Mouse (Mus musculus) thymus, adult 18-20 months (tissue): Measurements from ENCODE around the gene Shank2.

Experiments used
- DNase-seq, 2 experiments: peaks; one replicate each; pipeline ENCODE4 v3.0.0; 2022; ENCODE audit warnings: mixed read lengths in 2 of 2

Shank2 gene

DNA sequence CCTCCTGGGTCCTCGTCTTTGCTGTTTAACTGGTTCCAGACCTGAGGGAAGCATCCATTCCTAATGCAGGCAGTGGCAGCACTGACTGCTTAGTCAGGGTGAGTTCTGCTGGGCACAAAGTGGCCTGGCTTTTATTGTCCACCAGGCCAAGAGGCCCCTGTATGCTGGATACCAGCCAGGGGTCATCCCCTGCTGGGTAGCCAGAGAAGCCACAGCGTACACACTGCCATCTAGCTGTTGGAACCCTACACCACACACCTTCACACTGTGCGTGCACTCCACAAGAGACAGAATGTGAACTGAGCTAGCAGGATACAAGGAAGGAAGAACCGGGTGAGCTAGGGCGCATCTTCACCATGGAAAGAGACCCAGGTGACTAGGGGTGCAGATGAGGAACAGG is 233.1 kb downstream of the Shank2 start:
- DNase-seq, result no peak

DNA sequence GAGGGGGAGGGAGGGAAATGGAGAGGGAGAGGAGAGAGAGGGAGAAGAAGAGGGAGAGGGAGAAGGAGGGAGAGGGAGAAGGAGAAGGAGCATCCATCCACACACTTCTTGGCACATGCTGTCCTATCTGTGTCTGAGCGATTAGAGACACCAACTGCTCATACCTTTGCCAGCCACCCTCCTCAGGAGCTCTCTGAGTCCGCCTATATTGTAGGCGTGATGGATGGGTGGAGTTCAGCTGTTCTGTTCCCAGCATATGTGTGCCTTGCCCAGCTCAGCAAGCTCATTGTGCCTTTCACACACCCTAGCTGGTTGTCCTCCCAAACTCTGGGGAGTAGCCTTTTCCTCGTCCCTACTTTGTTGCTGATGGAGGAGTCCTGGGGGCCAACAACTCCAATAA is 233.8 kb downstream of the Shank2 start:
- no peak for DNase-seq

DNA sequence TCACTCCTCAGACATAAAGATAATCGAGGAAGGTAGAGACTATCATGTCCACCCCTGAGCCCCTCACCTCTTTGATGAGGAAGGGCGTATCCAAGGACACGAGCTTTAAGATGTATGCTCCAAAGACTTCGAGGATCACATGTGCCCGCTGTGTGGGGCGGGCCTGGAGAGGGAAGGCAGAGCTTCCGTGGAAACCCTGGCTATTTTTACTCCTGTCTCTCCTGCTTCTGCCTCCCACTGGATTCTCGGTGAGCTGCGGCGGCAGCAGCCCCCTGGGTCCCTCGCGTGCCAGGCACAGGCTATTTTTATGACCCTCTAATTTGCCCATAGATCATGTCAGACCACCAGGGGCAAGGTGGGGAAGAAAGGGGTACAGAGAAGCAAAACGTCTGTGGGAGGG is 235.1 kb downstream of the Shank2 start:
- no peak for DNase-seq

DNA sequence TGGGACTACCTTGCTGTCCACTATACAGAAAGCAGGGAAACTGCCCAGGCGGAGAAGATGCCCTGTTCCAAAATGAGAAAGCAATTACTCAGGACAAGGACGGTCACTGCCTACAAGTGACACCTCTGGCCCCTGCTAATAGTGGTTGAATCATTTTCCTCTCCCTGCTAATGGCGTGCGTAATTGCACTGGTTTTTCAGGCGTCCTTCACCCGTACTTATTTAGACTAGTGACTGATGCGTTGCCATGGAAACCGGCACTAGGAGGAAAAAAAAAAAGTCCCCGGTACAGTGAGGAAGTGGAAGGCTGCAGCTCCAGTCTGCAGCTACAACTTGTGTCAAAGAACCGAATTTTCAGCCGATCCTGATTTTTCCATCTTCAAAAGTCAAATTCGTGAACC is 236.7 kb downstream of the Shank2 start:
- DNase-seq, result no peak

DNA sequence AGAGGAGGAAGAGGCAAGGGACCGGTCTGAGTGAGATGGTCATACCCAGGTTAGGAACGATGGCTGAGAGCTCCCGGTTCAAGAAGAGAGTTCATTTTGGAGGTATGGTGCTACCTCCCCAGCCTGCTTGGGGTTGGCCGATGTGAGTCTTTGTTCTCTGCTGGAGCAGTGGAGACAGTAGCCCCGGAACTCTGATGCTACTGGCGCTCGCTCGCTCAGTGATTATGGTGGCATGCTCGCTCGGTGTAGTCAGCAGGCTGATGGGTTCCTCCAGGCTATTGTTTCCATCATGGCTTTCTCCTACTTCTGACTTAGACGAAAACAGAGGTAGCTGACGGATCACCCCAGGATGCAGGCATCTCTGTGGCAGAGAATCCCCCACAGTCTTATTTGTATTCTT is 237.3 kb downstream of the Shank2 start:
- DNase-seq, result no peak

DNA sequence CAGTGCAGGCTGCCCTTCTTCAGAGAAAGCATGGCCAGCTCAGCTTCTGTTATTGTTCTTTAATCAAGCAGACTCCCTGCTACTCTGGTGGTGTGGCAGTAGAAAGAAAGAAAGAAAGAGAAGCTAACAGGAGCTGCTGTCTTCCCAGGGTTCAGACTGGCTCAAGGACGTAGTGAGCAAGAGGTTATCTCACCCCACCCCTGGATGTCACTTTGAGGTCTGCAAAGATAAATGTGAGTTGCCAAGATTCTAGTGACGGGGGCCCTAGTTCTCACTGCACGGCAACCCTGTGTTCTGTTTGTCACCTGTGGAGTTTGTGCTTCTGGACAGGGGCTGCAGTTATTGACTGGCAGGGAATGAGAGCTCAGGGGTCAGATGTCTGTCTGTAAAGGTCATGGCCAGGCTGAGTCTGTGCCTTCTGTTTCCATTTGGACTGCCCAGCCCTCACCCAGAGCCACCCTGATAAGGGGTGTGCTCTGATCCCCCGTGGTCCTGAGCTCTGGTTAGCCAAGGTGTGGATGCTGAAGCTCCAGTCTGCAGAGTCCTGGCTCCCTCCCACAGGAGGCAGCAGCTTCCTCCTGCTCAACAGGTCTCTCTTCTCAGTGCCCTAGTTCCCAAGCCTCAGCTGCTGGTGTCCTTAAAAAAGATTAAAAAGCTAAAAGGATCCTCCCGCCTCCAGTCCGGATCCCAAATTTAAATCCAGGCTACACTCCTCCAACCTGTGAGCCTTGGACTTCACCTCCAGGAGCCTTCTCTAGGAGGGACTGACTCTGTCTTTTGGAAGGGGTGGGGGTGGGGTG is 238.0 kb downstream of the Shank2 start:
- DNase-seq, result no peak

DNA sequence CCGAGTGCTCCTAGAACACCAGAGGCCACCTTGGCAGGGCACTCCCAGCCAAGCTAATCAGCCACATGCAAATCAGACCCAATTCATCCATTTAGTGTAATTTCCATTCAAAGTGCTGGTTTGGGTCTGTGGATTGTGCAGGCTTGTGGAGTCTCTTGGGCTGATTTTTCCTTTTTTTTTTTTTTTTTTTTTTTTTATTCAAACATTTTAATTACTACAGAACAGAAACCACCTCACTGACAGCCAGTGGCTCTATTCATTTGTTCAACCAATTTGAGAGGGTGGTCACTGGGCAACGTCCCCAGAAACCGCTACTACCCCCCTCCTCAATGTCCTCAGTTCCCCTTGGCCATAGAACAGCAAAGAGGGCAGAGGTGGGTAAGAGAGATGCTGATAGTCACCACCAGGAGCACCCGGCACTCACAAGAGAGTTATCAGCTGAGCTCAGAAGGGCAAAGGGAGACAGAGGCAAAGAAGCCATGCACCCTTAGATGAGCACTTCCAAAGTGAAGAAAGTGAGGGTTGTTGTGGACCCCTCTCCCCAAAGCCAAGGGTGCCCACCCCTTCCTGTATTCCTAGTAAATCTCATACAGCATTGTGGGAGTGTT is 239.1 kb downstream of the Shank2 start:
- DNase-seq, result no peak

DNA sequence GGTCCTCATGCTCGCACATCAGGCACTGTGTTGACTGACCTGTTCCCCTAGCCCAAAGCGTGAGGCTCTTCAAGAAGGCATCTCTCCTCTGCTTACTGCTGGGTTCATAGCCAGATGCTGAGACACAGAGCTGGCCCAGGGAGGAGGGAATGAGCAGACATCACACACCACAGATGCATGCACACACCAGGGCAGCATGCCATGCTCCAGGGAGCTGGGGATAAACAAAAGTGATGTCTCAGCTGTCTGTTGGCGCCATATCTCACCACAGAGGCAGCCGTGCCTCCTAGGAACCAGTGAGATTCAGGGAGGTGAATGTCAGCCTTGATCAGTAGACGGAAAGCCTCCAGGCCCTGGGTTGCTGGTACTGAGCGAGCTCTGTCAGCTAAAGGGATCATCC is 242.5 kb downstream of the Shank2 start:
- no peak for DNase-seq

DNA sequence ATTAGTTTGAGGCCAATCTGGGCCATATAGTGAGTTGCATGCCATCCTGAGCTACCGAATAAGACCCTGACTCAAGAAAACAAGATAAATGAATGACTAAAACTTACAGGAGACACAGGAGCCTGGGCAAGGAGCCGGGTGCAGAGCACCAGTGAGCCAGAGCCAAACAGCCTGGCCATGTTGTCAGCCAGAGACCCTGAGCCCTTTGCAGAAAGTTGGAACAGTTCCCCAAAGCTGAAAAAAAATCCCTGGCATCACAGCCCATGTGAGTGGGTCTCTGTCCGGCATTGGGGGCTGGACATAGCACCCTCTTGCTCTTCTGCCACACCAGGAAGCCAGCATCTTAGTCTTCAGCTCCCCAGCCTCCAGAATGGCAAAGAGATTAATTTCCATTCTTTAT is 244.5 kb downstream of the Shank2 start:
- no peak for DNase-seq

DNA sequence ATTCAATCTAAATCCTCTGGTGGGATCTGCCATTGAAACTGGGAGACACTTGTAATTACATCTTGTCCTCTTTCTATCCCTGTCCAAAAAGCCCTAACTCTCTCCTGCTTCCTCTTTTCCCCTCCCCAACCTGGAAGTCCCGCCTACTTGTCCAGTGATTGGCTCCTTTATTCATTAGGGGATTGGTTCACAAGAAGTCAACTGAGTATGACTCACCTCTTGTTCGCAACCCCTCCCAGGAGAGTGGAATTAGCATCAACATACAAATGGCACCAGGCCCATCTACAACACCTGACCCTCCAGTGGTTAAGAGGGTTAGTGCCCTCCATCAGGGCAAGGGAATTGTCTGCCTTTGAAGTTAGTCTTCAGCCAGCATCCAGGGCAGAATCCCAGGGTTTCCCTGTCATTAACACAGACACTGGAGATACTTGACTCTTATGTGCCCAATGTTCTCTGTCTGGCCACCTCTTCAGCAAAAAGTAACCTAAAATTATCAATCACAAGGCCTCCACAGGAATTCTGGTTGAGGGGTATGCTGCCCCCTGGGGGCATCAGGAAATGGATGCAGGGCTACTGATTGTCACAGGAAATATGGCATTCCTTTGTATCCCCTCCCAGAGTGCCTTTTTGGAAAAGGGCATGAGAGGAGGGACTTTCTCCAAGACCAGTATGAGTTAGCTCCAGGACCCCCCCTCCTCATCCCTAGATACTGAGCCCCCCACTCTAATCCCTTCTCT is 247.1 kb downstream of the Shank2 start:
- no peak for DNase-seq

DNA sequence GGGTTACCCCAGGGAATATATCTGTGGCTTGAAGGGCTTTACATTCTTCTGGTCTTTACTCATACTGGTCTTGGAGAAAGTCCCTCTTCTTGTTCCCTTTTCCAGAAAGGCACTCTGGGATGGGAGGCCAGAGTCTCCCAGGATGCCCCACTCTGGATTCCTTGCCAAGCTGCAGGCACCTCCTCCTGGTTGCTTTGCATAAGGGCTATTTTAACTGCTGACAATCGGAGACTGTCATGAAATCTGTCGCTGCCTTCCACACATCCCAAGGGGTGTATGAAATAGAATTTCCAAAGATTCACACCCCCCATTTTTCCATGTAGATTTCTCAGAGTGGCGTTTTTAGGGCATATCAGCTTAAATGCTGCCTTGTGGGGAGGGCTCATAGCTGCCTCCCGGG is 249.1 kb downstream of the Shank2 start:
- no peak for DNase-seq

DNA sequence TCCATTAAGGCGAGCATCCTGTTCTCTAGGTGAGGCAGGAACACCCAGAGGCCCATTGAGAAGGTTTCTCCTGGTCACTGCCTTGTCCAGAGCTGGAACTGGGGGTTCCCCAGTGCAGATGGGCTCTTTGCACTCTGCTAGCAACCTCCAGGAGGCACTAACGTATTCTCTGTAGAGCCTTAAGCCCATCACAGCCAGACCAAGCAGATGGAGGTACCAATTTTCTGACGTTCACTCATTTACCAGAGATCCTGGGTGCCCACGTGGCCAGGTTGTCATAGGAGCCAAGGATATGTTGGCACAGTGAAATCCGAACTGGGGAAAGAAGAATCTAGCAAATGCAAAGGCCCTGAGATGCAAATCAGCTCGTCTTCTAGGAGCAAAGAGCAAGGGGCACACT is 249.5 kb downstream of the Shank2 start:
- DNase-seq, result no peak

DNA sequence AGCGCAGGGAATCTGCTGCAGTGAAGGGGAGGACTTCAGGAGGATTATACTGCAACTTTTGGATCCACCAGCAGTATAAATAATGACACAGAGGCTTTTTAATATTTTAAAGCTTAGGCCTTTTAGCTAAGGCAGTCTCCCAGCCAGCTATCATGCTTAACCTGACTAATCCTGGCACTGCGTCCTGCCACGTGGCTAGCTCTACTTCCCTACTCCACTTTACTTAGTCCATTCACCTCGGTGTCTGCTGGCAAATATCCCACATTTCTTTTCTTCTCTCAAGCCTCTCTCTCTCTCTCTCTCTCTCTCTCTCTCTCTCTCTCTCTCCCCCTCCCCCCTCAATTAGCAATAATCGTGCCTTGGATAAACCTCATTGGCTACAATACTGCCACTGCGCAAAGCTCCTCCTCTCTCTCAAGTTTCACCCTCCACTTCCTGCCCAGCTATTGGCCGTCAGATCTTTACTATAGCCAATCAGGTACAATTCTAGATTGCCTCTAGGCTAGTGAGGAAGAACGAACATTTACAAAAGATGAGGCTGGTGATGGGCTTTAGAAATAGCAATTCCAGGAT is 253.0 kb downstream of the Shank2 start:
- no peak for DNase-seq

DNA sequence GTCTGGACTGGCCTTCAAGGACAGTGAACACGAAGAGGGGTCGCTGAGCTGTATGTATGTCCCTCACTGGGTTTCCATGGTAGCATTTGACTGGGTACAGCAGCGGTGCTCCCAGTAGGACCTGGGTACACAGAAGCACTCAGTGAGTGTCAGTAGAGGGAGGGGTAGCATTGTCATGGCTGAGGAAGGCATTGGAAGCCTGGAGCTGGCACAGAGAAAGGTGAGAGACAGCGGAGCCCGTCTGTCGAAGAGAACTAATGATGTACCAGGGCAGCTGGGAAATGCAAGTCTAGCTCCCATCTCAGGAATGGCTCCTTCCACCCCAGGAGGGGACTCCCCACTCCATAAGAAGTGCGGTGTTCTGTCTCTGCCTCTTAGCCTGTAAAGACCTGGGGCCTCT is 256.1 kb downstream of the Shank2 start:
- DNase-seq, result no peak

DNA sequence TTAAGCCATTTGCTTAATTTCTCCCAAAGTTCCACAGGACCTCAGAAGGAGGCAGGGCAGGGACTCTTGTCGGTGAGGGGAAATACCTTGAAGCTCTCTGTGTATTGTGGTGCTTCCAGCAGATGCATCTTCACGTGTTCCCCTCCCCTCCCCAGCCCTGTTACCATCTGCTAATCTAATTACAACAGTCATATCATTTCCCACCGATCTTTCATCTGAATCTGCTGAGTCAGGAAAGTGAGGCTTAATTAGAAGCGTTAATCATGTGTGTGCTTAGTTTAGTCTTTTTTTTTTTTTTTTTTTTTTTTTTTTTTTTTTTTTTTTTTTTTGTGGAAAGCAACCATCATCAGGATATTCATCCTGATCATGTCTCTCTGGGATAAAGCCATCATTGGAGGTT is 256.6 kb downstream of the Shank2 start:
- DNase-seq, result no peak

DNA sequence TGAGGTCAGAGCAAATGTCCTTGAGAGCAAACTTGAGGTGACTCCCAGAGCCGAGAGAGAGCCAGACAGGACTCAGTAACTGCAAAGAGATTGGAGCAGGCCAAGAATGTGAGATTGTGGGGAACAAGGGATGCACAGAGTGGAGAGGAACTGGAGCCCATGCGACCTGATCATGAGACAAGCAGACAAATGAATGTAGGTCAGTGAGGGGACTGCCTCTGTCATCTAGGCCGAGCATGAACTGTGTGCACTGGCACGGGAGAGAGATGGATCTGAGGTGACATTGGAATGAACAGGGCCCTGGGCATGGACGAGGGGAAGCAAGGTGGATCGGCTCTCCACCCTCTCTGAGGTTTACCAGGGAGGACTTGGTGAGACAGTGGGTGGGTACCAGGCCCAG is 260.9 kb downstream of the Shank2 start:
- no peak for DNase-seq

DNA sequence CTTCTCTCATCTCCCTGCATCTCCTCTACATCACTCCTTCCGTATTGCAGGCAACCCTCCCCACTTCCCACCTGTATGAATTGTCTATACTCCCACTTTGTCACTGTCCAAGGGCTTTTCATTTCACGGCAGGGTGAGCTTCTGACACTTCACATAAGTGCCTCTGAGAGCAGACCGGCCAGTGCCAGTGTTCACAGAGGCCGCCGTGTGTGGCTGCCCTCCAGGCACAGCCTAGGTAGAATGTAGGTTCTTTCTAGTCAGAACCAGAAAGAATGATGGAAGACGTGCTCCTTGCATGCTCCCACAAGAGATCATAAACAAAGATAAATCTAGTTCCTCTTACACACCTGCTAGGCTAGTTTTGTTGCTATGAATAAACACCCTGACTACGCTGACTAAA is 265.0 kb downstream of the Shank2 start:
- no peak for DNase-seq

DNA sequence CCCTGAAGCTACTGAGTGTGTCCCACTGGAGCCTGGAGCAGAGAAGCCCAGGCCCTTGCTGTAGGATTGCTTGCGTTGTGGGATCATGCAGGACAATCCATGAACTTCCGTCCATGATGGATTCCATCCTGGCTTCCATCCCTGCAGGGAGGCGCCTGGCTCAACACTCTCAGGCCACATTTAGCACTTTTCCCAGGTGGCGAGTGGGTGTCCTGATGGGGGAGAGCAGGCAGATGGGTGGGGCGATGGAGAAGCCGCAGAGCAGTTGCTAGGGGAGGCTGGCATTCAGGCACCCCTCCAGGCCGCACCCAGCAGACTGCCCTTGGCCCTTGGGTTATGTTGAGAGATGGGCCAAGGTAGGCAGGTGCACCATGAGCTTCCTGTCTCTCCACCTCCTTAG is 266.6 kb downstream of the Shank2 start:
- no peak for DNase-seq

DNA sequence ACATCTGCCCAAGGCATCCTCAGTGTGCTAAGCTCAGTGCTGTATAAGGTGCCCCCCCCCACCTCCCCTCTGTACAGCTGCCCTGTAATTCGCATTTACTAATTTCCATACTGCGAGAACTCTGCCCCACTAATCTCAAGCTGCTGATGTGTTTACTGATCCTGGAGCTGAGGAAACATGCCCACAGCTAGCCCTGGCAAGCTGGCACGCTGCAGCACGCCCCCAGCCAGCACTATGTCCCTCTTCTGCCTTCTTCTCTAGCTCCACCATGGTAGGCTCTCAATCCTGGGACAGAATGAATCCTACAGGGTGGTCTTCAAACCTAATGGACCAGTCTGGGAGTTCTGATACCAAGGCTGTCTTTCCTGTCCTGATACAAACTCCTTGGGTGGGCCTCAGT is 267.1 kb downstream of the Shank2 start:
- no peak for DNase-seq

DNA sequence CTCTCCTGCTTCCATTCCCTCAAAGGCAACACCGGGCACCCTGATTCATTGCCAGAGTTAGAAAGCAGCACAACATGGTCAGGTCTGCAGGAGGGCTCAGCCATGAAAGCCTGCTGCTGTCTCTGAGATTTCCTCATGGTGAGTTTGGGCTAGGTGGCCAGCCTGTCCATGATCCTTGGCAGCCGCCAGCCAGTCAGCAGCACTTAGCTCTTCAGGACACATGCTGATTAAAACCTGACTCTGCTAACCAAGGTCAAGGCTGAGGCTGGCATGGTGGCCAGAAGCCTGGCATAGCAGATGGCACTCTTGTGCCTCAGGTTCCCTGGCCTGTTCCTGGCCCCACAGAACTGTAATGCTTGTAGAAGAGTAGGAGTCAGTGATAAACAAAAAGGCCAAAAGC is 269.3 kb downstream of the Shank2 start:
- DNase-seq, result no peak

DNA sequence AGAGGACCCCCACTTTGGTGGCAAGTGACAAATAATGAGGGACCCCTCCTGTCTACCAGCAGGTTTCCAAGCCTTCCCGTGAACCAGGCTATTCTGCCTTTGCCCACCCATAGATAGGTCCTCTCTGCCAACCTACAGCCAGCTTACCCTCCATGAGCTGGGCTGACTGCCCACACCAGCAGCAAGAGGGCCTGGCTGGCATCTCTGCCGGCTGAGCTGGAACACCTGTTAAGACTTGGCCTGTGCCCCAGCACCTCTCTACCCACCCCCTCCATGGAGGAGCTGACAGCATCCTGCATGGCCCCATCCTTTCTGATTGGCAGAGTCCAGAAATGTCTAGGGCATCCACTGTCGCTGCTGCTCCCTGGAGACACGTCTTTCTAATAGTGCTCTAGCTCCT is 277.0 kb downstream of the Shank2 start:
- DNase-seq, result no peak

DNA sequence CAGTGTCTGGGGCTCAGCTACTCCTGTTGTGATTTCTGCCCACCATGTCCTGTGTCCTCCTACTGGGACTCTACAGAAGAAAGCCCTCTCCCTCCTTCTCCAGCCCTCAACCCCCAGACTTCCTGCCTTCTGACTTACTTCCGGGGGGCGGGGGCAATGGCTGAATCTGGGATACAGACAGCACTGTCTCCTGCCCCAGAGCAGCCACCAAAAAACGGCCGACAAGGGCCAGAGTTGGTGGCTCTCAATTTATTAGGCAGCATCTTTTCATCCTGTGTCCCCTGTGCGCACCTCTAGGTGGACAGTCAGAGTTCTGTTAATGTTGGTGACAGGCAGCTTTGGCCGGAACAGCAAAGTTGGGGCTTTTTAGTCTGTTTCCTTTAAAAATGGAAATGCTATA is 282.0 kb downstream of the Shank2 start:
- no peak for DNase-seq

DNA sequence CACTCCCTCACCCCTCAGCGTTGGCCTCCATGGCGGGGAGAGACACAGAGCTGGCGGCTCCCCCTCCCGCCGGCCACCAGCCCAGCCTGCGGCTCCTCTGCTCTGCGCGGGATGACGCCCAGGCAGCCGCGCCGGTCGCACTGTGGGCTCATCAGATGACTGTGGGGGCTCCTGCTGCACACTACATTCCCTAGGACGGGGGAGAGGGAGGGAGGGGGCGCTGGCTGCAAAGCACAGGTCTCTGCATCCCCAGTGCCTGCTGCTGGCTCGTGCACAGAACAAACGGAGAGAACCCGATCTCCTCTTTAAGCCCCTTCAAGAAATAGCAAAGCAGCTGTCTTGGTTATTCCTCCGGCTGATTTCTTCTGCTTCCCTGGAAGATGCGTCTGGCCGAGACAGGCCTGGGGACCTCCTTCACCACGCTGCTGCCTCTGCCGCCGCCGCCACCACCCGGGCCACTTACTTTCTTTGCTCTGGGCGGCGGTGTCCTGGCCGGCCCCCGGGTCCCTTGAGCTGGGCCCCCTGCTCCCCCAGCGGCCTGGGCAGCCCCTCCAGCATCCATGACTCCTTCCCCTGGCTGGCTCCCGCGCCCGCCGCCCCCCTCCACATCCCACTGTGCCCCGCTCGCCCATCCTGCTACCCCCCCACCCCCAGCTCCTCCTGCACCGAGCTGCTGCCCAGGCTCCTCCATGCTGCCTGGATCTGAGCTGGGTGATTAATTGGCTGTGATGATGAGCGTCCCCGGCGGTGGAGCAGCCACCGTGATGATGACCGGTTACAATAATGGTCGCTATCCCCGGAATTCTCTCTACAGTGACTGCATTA is 282.7 kb downstream of the Shank2 start:
- no peak for DNase-seq
